Mouse (Mus musculus) adrenal gland, postnatal 25 days (tissue): Measurements from ENCODE around the gene Gm17359. TPM values are rescaled to one million over a fixed set of nuclear protein-coding genes. Genes with fewer than 3 reads are reported as not detected.

ENCODE experiments used
- DNase-seq: peaks from one replicate; pipeline ENCODE4 v3.0.0; 2021; ENCODE audit warnings: mixed read lengths
- total RNA-seq: library from RNA; stranded (reverse); gene quantifications from 2 replicates; pipeline ENCODE4 v1.2.3, GENCODE M21; 2021

The Gm17359 gene
- total RNA-seq, 1 experiment from 2014 or later: not detected

GRCm38 (mm10) chr3:79349311-79349710, 12.8 kb downstream of the Gm17359 start:
- no peak for DNase-seq

GRCm38 (mm10) chr3:79358721-79359120, 22.3 kb downstream of the Gm17359 start:
- DNase-seq: no peak

- no peak for DNase-seq
Observed at GRCm38 (mm10) chr3:79360317-79361101, 24.0 kb downstream of the Gm17359 start.

- DNase-seq: no peak
Observed at GRCm38 (mm10) chr3:79366098-79366497, 29.6 kb downstream of the Gm17359 start.

- no peak for DNase-seq
Observed at GRCm38 (mm10) chr3:79368306-79368705, 31.8 kb downstream of the Gm17359 start.

- no peak for DNase-seq
Observed at GRCm38 (mm10) chr3:79370385-79370929, 34.0 kb downstream of the Gm17359 start.

- DNase-seq: no peak
Observed at GRCm38 (mm10) chr3:79371506-79372195, 35.2 kb downstream of the Gm17359 start.

- no peak for DNase-seq
Observed at GRCm38 (mm10) chr3:79373930-79374329, 37.5 kb downstream of the Gm17359 start.

- DNase-seq: no peak
Observed at GRCm38 (mm10) chr3:79378086-79378485, 41.6 kb downstream of the Gm17359 start.

- DNase-seq: no peak
Observed at GRCm38 (mm10) chr3:79379255-79379836, 42.9 kb downstream of the Gm17359 start.

- DNase-seq: no peak
Observed at GRCm38 (mm10) chr3:79379873-79380595, 43.6 kb downstream of the Gm17359 start.

- no peak for DNase-seq
Observed at GRCm38 (mm10) chr3:79381398-79381797, 44.9 kb downstream of the Gm17359 start.

GRCm38 (mm10) chr3:79385434-79386029, 49.1 kb downstream of the Gm17359 start:
- no peak for DNase-seq

- DNase-seq: no peak
Observed at GRCm38 (mm10) chr3:79389081-79389480, 52.6 kb downstream of the Gm17359 start.

- no peak for DNase-seq
Observed at GRCm38 (mm10) chr3:79400552-79400951, 64.1 kb downstream of the Gm17359 start.

- no peak for DNase-seq
Observed at GRCm38 (mm10) chr3:79402056-79402455, 65.6 kb downstream of the Gm17359 start.

- no peak for DNase-seq
Observed at GRCm38 (mm10) chr3:79408546-79408945, 72.1 kb downstream of the Gm17359 start.

- DNase-seq: no peak
Observed at GRCm38 (mm10) chr3:79409927-79410628, 73.6 kb downstream of the Gm17359 start.

- DNase-seq: no peak
Observed at GRCm38 (mm10) chr3:79410629-79410995, 74.2 kb downstream of the Gm17359 start.

GRCm38 (mm10) chr3:79411666-79412065, 75.2 kb downstream of the Gm17359 start:
- DNase-seq: no peak

GRCm38 (mm10) chr3:79413492-79413891, 77.0 kb downstream of the Gm17359 start:
- no peak for DNase-seq
